Mouse (Mus musculus): ENCODE data around the gene Wbp1l. TPM values are rescaled to one million over a fixed set of nuclear protein-coding genes. Genes with fewer than 3 reads are reported as not detected.

The Wbp1l gene
- polyA plus RNA-seq, 1 experiment from 2014 or later: 52.3 TPM

DNA sequence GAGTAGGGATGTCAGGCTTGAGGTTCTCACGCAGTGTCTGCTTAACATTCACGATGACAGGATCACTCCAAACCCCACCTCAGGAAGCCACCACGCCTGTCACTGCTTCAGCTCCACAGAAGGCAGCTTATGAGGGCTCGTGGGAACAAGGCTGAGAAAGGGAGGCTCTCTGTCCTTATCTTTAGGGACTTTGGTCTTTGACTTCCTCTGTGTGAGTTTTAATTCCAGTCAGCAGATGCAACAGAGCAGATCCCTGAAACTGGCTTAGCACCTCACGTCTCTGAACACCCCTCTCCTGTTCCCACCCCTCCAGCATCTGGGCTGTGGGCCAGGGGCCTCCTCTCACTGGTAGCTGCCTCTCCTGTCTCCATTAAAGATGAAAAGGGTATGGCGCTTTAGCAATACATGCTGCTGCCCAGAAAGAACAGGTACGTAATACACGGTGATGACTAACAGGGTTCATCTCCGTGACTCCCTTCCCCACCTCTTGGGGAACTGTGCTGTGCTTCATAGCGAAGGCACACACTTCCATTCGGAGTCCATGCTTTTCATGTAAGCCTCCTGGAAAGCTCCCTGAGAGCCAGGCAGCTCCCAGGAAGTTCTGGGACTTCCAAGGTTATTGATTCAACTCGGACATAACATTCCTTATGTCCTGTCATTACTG is 81.0 kb downstream of the Wbp1l start:
- Histone ChIP-seq H3K4me1 (no peaks in the 10 kb centered on the region), H3K4me3 (no peak overlapping the region), H3K27me3 (ENCODE audit: low read depth, poor library complexity, severe bottlenecking) (no peaks in the 10 kb centered on the region), H3K9me3 (replicated peaks) (no peaks in the 10 kb centered on the region), H3K36me3 (no peaks in the 10 kb centered on the region), H3K27ac (no peak overlapping the region)
- 73% methylated on average over 12 of the region's 12 CpGs for WGBS
- DNase-seq (ENCODE audit: low spot score): no peak

DNA sequence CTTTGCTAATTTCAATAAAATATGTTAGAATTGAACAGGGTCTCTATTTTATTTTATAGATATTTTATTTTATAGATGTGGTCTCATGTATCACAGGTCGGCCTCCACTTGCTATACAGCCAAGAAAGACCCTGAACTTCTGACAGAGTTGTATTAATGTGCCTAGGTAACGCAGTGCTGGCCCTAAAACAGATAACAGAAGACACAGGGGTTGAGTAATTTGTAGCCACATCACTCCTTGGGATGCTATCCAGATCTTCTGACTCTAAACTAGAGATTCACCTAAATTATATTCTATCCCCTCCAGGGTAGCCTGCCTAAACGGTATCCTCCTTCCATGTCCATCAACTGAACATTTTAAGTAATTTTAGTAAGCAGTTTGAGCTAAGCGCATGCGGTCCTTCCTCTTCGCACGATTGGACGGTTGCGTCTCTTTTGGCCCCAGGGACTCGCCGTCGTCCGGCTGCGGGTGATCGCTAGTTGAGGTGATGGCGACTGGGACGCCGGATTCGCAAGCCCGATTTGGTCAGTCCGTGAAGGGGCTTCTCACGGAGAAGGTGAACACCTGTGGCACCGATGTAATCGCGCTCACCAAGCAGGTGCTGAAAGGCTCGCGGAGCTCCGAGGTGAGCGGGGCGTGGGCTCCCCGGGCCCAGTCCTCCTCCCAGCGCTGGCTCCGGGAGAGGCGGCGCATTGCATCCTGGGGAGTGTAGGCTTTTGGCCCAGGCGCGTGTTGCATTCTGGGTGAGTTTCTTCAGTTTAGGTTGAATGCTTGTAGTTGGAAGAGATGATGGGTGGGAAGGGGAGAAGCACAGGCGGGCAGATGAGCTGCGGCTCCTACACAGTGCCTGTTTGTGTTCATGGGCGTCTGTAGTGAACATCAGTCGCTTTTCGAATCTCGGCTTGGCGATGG is 90.8 kb downstream of the Wbp1l start, which contains the start of gene Borcs7:
Borcs7 (plus strand) TSS at position 447 of the 913 bp plus-strand sequence.
- H3K4me1 ChIP-seq: peaks cover 11% of the 10 kb centered on the region; the same call in 1 of the 2 replicates
- peak; percentile 90 for DNase-seq (ENCODE audit: low spot score)
- no peaks in the 10 kb centered on the region for H3K9me3 ChIP-seq (replicated peaks)
- peak within 1 kb of the TSS; percentile 95 for H3K27ac ChIP-seq
- peak within 1 kb of the TSS; percentile 70 for H3K4me3 ChIP-seq
- peaks cover 5% of the 10 kb centered on the region; the same call in 1 of the 2 replicates for H3K36me3 ChIP-seq
- 4% methylated on average over 44 of the region's 44 CpGs for WGBS
- H3K27me3 ChIP-seq (ENCODE audit: low read depth, poor library complexity, severe bottlenecking): no peaks in the 10 kb centered on the region

DNA sequence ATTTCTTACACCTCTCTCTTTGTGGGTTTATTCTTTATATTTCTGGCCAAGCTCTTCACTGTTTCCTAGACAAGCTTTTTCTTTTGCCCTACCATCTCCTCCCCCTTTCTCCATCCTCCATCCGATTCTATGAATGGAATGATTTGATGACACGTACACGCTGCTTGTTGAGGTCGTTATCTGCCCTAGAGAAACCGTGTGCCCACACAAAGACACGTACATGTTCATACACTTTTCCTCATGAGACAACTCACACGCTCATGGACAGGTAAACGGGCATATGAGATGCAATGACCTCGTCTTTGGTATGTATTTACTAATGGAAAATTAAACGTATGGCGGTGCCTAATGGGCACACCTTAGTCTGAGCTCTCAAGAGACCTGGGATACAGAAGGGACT is 91.5 kb downstream of the Wbp1l start:
- Histone ChIP-seq H3K4me1 (peaks cover 11% of the 10 kb centered on the region; the same call in 1 of the 2 replicates), H3K9me3 (replicated peaks) (no peaks in the 10 kb centered on the region), H3K27me3 (ENCODE audit: low read depth, poor library complexity, severe bottlenecking) (no peaks in the 10 kb centered on the region), H3K27ac (peak overlapping the region; percentile 95), H3K4me3 (peak overlapping the region; percentile 70), H3K36me3 (peaks cover 11% of the 10 kb centered on the region; the same call in 1 of the 2 replicates)
- DNase-seq (ENCODE audit: low spot score): no peak
- WGBS: 81% methylated on average over 11 of the region's 11 CpGs

DNA sequence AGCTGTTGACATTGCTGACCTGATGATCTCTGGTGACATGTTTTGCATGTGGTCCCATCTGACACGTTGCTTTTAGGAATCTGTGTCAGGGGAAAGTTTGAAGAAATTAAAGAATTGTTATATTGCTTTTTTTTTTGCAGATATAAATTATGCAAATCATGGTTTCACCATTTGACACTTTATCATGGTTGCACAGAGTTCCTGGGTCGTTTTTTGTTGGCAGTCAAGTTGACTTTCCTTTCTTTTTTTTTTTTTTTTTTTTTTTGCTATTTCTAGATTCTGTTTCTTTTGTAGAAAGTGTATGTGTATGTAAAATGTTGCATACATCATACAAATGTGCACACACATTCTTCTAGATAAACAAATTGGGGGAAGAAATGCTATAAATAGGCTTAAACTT is 92.2 kb downstream of the Wbp1l start:
- no peak for DNase-seq (ENCODE audit: low spot score)
- H3K27me3 ChIP-seq (ENCODE audit: low read depth, poor library complexity, severe bottlenecking): no peaks in the 10 kb centered on the region
- H3K27ac ChIP-seq: no peak overlapping the region
- H3K36me3 ChIP-seq: peaks cover 11% of the 10 kb centered on the region; the same call in 1 of the 2 replicates
- peaks cover 11% of the 10 kb centered on the region; the same call in 1 of the 2 replicates for H3K4me1 ChIP-seq
- WGBS: 79% methylated on average over 2 of the region's 2 CpGs
- no peaks in the 10 kb centered on the region for H3K9me3 ChIP-seq (replicated peaks)
- H3K4me3 ChIP-seq: no peak overlapping the region

DNA sequence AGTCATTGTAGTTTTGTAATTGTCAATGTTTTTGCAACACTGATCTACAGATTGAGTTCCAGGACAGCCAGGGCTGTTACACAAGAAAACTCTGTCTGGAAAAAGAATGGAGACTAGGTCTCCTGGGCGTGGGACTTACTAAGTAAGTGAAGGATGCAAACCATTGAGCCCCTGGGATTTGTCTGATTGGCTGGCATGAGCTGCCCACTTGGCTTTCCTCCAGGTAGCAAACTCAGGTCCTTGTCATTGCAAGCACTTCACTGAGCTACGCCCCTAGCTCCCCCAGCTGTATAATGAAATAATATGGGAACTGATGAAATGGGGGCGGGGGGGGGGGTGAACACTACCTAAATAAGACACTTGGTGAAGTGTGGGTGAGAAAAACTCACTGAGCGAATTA is 94.3 kb downstream of the Wbp1l start:
- no peak for DNase-seq (ENCODE audit: low spot score)
- Histone ChIP-seq H3K4me3 (no peak overlapping the region), H3K27me3 (ENCODE audit: low read depth, poor library complexity, severe bottlenecking) (no peaks in the 10 kb centered on the region), H3K36me3 (peaks cover 11% of the 10 kb centered on the region; the same call in 1 of the 2 replicates), H3K9me3 (replicated peaks) (no peaks in the 10 kb centered on the region), H3K27ac (no peak overlapping the region), H3K4me1 (peaks cover 16% of the 10 kb centered on the region; the same call in 1 of the 2 replicates)
- 81% methylated on average over 4 of the region's 4 CpGs for WGBS

DNA sequence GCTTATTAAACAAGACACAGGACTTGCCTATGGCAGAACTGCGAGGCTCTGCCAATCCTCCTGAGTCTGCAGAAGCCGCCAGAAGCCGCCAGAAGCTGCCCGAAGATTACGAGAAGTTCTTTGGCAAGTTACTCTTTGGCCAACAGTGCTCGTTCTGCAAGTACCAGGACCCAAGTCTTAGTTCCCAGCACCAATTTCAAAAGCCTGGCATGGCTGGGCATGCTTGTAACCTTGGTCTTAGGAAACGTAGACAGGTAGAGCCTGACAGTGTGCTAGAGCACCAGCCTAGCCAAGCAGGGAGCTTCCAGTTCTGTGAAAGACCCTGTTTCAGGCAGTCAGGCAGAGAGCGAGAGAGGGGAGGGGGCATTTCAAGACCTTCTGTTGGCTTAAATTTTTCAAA is 97.6 kb downstream of the Wbp1l start:
- Histone ChIP-seq H3K27ac (no peak overlapping the region), H3K4me3 (no peak overlapping the region), H3K27me3 (ENCODE audit: low read depth, poor library complexity, severe bottlenecking) (no peaks in the 10 kb centered on the region), H3K4me1 (peaks cover 7% of the 10 kb centered on the region; the same call in 1 of the 2 replicates), H3K36me3 (peaks cover 18% of the 10 kb centered on the region), H3K9me3 (replicated peaks) (no peaks in the 10 kb centered on the region)
- 92% methylated on average over 8 of the region's 8 CpGs for WGBS
- DNase-seq (ENCODE audit: low spot score): no peak

DNA sequence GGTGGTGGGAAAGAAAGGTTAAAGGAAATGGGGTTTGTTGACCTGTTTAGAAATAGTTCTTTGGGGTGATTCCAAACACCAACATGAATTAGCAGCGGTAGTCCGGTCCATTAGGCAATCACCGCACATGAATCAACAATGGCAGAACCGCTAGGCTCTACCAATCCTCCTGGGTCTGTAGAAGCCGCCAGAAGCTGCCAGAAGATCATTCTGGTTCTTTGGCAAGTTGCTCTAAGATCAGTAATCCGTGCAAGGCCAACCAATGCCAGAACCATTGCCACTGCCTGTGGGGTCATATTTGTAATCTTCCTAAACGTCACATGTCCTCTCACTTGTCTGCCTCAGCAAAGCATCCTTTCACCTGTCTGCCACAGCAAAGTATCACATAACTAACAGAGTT is 98.1 kb downstream of the Wbp1l start:
- no peak for DNase-seq (ENCODE audit: low spot score)
- 96% methylated on average over 7 of the region's 7 CpGs for WGBS
- H3K27ac ChIP-seq: no peak overlapping the region

DNA sequence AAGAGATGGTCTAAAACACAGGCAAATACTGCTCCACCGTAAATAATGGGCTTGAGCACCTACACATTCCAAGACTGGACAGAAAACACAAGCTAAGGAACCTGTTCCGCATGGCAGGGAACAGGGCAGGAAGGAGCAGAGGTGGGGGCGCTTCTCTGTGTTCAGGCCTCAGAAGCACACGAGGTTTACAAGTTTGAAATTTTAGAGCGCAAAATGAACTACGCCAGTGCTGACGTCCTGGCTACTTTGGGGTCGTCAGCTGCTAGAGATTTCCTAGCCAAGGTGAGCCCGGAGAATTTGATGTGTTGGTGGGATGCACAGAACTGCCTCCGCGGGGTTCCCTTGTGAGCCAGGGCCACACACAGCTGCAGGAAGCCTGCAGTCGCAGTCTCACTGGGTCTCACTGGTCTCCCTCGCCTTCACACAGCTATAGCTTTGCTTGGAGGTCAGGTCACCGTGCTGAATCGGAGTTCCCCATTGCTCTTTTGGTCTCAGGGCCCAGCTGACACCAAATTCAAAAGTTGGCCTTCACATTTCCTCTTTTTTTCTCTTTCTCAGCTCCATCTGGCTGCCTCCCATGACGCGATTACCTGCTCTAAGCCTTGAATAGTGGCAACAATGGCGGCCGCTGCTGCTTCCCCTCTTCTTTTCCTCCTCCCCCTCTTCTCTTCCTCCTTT is 99.1 kb downstream of the Wbp1l start:
- Histone ChIP-seq H3K4me1 (peaks cover 7% of the 10 kb centered on the region; the same call in 1 of the 2 replicates), H3K36me3 (peaks cover 22% of the 10 kb centered on the region), H3K27me3 (ENCODE audit: low read depth, poor library complexity, severe bottlenecking) (no peaks in the 10 kb centered on the region), H3K27ac (no peak overlapping the region), H3K4me3 (no peak overlapping the region), H3K9me3 (replicated peaks) (no peaks in the 10 kb centered on the region)
- 61% methylated on average over 19 of the region's 19 CpGs for WGBS
- no peak for DNase-seq (ENCODE audit: low spot score)

More for the DNA sequence above, 98.1 kb downstream of the Wbp1l start:
- H3K9me3 ChIP-seq (replicated peaks): no peaks in the 10 kb centered on the region
- peaks cover 20% of the 10 kb centered on the region for H3K36me3 ChIP-seq
- no peaks in the 10 kb centered on the region for H3K27me3 ChIP-seq (ENCODE audit: low read depth, poor library complexity, severe bottlenecking)
- H3K4me3 ChIP-seq: no peak overlapping the region
- peaks cover 7% of the 10 kb centered on the region; the same call in 1 of the 2 replicates for H3K4me1 ChIP-seq

DNA sequence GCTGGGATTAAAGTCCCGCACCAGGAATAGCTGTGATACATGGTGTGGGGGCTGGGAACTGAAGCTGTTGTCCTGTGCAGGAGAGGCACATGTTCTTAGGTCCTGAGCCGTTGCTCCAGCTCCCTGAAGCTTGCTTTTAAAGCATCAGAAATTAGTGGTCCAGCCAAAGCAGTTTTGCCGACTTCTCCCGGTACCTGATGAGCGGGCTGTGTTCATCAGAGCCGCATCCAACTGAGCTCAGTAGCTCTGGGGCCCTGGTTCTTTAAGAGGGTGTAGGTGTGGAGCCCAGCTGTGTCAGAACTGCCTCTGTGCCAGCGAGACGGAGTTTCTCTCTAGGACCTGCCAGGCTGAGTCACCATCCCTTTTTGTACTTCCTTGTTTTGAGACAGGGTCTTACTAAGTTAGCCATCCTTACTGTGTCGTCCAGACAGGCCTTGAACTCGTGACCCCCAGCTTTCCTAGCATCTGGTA is 100.2 kb downstream of the Wbp1l start:
- H3K9me3 ChIP-seq (replicated peaks): no peaks in the 10 kb centered on the region
- H3K27ac ChIP-seq: no peak overlapping the region; the same call in 1 of the 2 replicates
- H3K27me3 ChIP-seq (ENCODE audit: low read depth, poor library complexity, severe bottlenecking): no peaks in the 10 kb centered on the region
- no peak for DNase-seq (ENCODE audit: low spot score)
- WGBS: 74% methylated on average over 10 of the region's 10 CpGs
- no peak overlapping the region for H3K4me3 ChIP-seq
- H3K4me1 ChIP-seq: peaks cover 7% of the 10 kb centered on the region; the same call in 1 of the 2 replicates
- H3K36me3 ChIP-seq: peaks cover 22% of the 10 kb centered on the region

DNA sequence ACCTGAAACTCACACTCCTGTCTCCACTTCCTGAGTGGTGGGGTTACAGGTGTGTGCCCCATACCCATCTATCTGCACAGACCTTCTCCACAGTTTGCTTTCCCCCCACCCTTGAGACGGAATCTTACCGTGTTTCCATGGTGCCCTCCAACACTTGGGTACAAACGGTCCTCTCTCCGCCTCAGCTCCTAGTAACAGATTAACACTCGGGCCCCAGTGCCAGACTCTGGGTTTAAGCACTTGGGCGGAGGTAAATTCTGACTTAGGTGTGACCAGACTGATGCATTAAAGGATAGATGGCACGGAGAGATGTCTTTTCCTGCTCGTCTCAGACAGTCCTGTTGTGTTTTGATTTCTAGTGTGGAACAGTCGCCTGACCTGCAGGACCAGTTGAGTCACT is 102.3 kb downstream of the Wbp1l start:
- 86% methylated on average over 9 of the region's 9 CpGs for WGBS
- H3K27ac ChIP-seq: no peak overlapping the region

DNA sequence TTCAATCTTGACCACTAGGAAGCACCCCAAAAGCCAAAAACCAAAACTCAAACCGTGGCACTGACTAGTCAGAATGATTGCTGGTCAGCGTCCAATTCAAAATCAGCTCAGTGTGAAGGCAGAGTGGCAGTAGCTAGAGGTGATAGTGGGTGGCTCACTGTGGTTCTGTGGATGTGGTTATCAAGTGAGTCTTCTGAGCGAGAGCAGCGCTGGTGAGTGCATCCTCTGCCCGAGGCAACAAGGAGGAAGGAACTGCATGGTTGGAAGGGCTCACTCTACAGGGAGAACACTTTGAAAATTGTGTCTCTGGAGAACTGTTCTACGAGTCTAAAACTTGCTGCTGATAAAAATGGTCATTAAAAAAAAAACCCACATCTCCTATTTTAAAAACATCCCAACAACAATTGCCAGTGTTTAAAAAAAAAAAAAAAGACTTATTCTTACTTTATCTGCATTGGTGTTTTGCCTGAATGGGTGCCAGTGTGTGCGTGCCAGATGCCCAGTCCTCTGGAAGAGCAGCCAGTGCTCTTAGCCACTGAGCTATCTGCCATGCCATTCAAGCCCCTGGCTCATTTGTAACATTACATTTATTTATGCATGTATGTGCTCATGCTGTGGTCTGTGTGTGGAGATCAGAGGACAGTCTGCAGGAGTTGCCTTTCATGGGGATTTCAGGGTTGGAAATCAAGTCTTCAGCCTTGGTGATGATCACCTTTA is 107.1 kb downstream of the Wbp1l start:
- no peak overlapping the region for H3K27ac ChIP-seq
- peaks cover 9% of the 10 kb centered on the region; the same call in 1 of the 2 replicates for H3K27me3 ChIP-seq (ENCODE audit: low read depth, poor library complexity, severe bottlenecking)
- no peaks in the 10 kb centered on the region for H3K9me3 ChIP-seq (replicated peaks)
- no peak for DNase-seq (ENCODE audit: low spot score)
- no peak overlapping the region for H3K4me3 ChIP-seq
- H3K4me1 ChIP-seq: peaks cover 17% of the 10 kb centered on the region
- H3K36me3 ChIP-seq: peaks cover 16% of the 10 kb centered on the region
- WGBS: 62% methylated on average over 7 of the region's 7 CpGs

More for the DNA sequence above, 102.3 kb downstream of the Wbp1l start:
- Histone ChIP-seq H3K9me3 (replicated peaks) (no peaks in the 10 kb centered on the region), H3K36me3 (peaks cover 11% of the 10 kb centered on the region), H3K4me1 (peaks cover 7% of the 10 kb centered on the region; the same call in 1 of the 2 replicates), H3K4me3 (no peak overlapping the region), H3K27me3 (ENCODE audit: low read depth, poor library complexity, severe bottlenecking) (peaks cover 9% of the 10 kb centered on the region; the same call in 1 of the 2 replicates)
- no peak for DNase-seq (ENCODE audit: low spot score)
